Mouse (Mus musculus): Measurements from ENCODE around the gene Slit3.

GRCm38 (mm10) chr11:35366611-35367010 is 245.6 kb downstream of the Slit3 start:
- TF ChIP-seq CTCF (IDR thresholded peaks at IDR 0.05; ENCODE audit: low read depth, low read length) (no peak), POLR2A (IDR thresholded peaks at IDR 0.05; ENCODE audit: extremely low read depth, insufficient read depth, low read length) (no peak)
